Mouse (Mus musculus): ENCODE results near the gene Fhod1.
"Not testable (repeated sequence)": the region's sequence is repeated elsewhere in the genome, so short reads cannot be mapped to it uniquely, and the experiment has no call there.

Fhod1 gene

DNA sequence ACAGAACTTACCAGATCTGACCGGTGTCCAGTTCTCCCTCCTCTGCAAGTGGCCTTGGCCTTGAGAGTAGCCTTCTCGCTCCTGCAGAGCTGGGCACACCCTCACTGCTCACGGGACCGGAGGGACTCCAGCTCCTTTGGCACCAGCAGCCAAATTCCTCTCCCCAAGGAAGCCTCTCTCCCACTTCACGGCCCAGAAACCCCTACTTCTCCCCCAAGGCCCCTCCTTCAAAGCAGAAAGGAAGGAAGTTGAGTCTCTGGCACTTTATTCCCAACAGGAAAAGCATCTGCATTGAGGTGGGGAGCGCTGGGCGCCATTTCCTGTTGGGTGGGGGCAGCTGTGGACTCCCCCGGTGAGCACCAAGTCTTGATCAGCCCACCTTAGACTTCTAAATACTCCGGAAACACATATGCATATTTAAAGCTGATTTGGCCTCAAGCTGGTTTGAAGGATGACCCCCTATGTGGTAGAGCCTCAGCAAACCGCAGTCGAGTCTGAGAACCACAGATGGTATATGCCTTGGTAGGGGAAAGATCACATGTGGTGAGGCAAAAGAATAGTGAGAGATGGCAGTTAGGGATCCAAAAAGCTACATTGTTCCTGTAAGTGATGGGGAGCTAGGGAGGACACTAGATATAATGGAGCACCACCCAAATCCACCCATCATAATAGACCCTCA, 51.7 kb downstream of the Fhod1 start, which contains the start of gene Exoc3l:
TSS of gene Exoc3l (minus strand) at position 207 of the 679 bp plus-strand sequence.
- no peak for DNase-seq (ENCODE audit: low read depth, low spot score)

DNA sequence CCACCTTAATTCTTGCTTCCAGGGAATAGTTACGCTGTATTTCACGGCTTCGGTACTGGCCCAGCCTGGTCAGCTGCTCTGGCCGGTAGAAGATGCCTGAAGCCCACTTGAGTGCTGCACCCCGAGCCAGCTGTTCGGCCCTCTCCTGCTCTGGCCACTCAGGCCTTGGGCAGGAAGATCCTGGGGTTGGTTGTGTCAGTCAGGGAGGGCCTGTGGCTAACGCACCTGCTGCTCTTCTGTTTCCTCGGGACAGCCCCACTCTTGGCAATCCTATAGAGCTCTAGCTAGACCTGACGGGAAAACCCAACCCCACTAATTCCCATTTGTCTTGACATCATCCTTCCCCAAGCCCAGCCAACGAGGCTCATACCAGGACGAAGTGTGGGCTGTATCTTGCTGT, 52.5 kb downstream of the Fhod1 start:
- no peak for DNase-seq (ENCODE audit: low read depth, low spot score)

DNA sequence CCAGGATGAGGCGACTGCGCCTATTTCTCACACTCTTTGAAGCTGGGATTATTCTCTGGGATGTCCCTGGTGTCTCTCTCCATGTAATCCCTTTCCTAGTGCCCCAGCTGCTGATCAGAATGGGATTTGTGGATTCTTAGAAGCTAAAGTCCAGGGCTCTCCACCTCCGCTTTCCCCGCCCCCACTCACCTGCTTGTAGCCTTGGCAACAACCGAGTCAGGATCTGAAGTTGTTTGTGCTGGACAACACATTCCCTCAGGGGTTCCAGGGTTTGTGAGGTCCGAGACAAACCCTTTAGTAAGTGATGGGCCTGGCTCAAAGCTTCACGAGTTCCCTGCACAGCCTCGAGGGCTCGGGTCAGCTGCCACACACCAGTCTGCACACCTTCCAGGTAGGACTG, 53.0 kb downstream of the Fhod1 start:
- no peak for DNase-seq (ENCODE audit: low read depth, low spot score)

DNA sequence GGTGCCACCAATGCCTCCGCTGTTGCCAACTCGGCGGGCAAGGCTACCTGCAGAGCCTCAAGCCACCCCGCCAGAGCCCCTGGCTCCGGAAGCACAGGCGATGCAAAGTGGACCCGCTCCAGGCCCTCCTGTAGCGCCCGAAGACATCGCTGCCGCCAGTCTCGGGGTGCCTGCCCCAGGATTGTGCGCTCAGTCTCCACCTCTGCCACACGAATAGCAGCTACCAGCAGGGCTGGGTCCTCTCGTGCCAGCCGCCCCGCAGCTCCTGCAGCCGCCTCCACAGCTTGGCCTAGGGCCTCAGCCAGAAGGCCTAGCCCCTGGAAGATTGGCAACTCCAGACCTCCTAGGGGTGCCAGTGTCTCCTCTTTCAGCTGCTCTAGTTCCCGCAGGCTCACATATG, 54.3 kb downstream of the Fhod1 start:
- DNase-seq (ENCODE audit: low read depth, low spot score): no peak

DNA sequence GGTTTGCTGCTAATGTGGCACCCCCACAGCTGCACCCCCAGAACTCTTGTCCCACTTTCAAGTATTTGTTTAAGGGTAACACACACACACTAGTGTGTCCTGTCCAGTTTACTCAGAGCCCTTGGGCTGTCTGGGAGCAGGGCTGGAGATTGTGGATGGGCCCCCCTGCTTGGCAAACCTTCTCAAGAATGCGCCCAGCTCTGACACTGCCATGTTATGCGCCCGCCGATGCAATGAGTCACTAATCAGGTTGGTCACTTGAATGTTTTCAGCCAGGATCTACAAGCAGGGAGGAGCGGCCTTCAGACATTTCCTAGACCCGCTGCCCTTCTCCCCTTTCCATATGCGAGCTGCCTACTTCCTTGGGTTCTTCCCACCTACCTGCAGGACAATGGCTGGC, 55.3 kb downstream of the Fhod1 start:
- DNase-seq (ENCODE audit: low read depth, low spot score): no peak

DNA sequence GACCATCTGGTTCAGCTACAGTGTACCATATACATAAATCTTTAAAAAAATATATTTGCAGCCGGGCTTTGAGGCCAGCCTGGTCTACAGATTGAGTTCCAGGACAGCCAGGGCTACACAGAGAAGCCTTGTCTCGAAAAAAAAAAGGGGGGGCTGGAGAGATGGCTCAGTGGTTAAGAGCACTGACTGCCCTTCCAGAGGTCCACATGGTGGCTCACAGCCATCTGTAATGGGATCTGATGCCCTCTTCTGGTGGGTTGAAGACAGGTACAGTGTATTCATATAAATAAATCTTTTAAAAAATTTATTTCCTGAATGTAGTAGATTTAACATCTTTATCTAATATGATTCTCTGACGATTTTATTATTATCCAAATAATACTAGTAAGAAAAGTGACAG, 56.0 kb downstream of the Fhod1 start:
- DNase-seq (ENCODE audit: low read depth, low spot score): peak; percentile 48

DNA sequence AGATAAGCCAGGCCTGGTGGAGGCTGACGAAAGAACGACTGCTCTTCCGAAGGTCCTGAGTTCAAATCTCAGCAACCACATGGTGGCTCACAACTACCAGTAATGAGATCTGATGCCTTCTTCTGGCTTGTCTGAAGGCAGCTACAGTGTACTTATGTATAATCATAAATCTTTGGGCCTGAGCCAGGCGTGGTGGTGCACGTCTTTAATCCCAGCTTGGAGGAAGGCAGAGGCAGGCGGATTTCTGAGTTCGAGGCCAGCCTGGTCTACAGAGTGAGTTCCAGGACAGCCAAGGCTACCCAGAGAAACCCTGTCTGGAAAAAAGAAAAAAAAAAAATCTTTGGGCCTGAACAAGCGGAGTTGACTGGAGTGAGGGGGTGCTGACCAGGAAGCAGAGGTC, 56.4 kb downstream of the Fhod1 start:
- DNase-seq (ENCODE audit: low read depth, low spot score): not testable (repeated sequence)

DNA sequence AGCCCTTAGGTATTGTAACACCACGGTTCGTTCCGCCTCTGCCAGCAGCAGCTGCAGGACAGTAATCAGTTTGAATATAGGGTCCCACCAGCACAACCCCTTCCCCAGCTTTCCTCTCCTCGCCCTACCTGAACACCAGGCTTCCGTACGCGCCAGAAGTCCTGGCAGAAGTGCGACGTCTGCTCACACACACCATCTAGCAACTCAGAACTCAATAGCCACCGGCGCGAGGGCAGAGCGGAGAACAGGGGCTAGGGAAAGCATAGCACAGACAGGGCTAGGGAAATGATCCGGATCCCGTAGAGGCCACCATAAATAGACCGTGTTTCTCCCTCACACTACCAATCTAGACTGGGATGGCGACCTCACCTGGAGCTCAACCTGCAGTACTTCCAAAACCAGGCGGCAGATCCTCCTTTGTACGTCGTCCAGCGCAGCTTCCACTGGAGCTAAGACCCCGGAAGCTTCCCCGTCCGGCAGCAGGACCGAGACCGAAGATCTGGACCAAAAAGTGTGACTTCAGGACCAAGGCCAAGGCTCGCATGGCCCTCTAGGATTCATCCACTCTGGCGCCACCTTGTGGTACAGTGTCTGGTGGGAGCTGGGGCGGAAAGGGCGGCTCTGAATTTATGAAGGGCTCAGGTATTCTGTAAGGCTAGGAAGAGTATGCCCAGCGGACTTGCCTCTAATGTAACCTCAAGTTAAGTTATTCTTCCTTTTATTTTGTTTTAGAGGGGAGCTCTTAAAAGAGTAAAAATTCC, 57.0 kb downstream of the Fhod1 start:
- DNase-seq (ENCODE audit: low read depth, low spot score): peak; percentile 87

DNA sequence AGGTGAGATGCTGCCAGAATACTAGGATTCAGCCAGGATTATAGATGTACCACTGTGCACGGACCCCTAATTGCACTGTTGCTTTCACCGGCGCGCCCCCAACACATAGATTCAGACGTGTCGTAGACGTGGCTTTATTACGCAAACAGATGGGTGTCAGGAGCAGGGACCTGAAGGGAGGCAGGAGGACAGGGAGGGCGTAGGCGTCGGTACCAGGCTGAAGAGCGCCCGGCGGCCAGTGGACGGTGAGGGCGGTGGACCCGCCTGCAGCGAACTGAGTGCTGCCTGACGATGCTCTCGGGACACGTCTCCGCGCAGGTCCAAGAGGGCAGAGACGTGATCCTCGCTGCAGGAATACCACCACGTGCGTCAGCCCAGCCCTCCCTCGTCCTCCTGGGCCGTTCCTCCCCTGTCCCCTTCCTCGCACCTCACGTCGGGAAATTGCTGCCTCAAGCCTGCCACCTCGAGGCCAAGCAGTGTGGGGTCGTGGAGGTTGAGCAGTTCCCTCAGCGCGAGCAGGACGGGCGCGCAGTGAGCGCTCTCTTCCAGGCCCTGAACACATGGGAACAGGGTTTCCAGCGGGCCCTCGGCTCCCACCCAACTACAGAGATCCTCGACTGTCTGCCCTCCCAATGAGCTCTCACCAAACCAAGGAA, 57.8 kb downstream of the Fhod1 start, which contains the start of gene 4931428F04Rik:
TSS of gene 4931428F04Rik (minus strand) at position 60 of the 656 bp plus-strand sequence.
- peak; percentile 72 for DNase-seq (ENCODE audit: low read depth, low spot score)

DNA sequence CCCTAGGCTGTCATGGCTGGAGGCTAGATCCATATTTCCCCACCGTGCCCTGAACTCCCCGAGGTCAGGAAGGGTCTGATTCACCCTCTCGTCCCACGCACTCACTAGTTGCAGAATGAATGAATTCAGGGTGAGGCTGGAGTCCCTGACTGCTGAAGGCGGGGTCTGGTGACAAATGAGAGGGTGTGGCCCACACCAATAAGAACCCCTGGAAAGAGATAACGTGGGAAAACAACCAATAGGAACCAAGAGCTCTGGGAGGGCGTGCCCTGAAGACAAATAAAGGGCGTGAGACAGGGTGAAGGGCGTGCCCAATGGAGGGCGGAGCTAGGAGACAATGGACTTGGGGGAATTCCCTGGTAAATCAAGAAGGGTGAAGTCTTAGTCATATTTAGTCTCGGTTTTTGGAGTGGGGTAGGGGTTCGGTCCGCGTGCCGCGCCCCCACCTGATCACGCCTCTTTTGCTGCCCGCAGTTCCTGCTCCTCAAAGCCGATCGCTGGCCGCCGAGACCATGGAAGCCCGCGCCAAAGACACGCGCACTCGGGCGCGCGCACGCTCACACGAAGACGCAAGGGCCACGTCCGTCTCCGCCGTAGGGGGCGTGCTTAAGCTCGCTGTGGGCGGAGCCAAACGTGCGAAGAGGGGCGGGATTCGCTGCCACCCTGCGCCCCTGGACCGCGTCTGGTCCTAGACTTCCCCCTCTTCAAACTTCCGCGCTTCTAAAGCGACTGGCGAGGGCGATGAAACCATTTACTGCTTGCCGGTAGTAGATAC, 58.6 kb downstream of the Fhod1 start:
- peak; percentile 100 for DNase-seq (ENCODE audit: low read depth, low spot score)

DNA sequence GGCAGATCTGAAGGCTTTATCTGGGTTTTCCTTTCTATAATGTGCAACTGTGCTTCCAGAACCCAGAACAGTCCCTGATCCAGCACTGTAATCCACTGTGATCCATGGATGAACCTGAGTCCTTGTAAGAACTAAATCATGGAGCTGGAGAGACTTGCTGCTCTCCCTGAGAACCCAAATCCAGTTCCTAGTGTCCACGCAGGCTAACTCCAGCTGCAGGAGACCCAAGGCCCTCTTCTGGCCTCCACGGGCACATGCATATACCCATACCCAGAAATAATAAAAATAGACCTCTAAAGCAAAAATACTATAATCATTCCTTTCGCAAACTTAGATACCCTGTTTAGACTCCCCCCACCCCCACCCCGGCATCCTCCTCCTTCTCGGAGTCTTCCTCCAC, 59.5 kb downstream of the Fhod1 start:
- DNase-seq (ENCODE audit: low read depth, low spot score): no peak

DNA sequence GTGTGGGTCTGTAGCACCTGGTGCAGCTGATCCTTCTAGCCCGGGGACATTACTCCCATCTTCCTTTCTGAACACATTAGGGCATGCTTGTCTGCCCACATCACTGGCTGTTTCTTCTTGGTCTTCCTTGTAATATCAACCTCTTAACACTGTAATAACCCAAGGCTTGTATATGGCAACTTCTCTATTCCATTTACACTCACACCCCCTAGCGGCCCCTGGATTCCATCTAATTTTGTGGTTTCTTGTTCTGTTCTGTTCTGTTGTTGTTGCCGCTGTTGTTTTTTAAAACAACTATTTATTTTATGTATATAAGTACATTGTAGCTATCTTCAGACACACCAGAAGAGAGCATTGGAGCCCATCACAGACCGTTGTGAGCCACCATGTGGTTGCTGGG, 60.8 kb downstream of the Fhod1 start:
- DNase-seq (ENCODE audit: low read depth, low spot score): no peak

DNA sequence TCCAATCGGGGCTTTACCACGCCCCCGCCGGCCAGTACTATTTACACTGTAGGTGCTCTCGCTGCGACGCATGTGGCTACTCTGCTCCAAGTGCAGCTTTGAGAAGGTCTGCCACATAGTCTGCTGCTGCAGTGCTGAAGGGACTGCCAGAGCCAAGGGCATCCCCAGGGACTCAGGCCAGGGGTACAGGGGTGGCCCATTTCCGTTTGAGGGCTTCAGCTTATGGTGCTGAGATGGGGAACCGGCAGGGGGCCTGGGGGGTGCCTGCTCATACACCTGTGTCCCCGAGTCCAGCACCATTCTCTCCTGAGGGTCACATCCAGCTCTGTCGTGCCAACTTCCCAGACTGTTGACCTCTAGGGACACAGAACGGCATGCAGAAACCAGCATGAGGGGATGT, 62.2 kb downstream of the Fhod1 start:
- no peak for DNase-seq (ENCODE audit: low read depth, low spot score)

DNA sequence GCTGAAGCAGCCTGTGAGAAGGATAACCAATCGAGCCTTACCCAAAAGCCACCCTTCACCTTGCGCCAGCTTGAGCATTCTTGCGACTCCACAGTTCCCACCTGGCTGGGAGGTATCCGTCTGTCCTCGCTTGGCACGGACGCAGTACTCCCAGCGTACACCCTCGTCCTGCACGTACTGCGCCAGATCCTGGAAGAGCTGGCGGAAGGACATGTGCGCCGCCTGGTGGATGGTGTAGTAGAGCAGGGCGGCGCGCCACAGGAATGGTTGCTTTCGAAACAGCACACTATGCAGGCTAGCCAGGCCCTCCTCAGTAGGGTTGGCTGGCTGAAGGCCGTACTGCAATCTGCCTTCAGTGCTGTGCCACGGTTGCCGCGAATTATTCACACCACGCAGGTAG, 64.7 kb downstream of the Fhod1 start:
- DNase-seq (ENCODE audit: low read depth, low spot score): no peak

DNA sequence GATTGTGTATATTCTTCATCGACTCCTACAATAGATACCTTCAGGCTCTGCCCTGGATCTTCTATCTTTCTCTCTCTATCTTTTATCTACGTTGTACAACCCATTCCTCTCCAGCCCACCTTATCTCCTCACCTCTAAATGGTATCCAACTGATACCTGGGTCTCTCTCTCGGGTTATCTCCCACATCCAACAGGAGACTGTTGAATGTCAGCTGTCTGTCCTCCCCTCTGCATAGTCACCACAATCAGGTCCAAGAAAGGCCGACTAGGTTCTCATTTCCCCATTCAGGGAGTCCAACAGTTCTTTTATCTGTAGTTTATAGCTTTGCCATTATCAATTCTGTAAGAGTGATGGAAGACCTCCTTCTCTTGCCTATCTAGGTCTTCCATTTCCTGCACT, 65.5 kb downstream of the Fhod1 start:
- no peak for DNase-seq (ENCODE audit: low read depth, low spot score)

DNA sequence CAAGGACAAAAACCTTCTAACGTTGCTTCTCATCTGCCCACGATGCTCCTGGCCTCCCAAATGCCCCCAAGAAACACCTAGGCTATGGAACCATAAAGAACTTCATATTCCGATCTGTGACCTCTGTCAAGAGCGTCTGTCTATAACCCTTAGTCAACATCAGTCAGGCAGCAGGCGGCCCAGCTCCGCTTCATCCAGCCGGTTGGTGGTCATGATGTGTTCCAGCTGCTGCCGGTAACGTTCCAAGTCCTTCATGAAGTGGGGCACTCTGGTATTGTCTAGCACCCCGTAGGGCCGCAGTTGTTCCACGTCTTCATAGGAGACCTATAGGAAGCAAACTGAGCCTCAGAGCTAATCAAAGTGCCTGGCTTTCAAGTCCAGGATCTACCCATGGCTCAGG, 65.9 kb downstream of the Fhod1 start:
- no peak for DNase-seq (ENCODE audit: low read depth, low spot score)

DNA sequence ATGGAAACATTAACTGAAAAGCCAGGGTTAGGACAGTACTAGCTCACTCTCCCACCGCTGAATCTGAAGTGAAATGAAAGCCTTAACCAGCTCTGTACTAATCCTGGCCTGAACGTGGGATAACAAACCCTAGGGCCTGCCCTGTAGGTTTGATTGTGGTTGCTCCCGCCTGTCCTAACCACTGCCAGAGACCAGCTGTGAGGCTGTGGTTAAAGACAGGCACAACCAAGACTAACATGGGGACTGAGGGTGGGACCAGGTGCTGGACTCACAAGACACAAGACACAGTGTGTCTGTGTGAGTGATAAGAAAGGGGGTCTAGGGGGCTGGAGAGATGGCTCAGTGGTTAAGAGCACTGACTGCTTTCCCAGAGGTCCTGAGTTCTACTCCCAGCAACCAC, 67.2 kb downstream of the Fhod1 start:
- DNase-seq (ENCODE audit: low read depth, low spot score): no peak

Data from A20 (cell line).